Mouse (Mus musculus): ENCODE measurements at regions not wholly inside any gene's neighbourhood (a gene's known extent, or its start where the extent isn't known, plus 50 kb on each side); places are given as distances from the start of the nearest gene placed in this dataset.

DNA sequence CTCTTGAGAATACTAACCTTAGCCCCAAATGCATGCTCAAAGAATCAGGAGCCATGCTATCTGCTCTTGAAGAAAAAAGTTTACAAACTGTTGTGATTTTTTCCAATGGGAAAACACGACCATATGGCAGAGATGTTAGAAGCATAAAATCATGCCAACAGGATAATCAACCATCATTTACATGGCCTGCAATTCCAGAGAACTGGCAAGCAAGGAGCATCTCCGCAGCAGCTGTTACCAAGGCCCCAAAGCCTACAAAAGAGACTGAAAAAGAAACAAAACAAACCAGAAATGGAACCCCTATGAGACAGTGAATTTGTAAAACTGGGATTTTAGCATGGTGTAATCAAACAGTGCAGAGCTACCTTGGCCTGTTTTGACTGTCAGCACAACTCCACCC, 1164.2 kb upstream of the Gm10800 start:
- DNase-seq: peak in 1 of 2 experiments; percentile 1

- DNase-seq: no peak
Measured at GRCm38 (mm10) chr2:99821691-99822090, 1154.6 kb upstream of the Gm10800 start.
